Mouse (Mus musculus): ENCODE results near the gene Psd. TPM values are rescaled to one million over a fixed set of nuclear protein-coding genes. Genes with fewer than 3 reads are reported as not detected.

Gene Psd
- polyA plus RNA-seq, 1 experiment = 1.4 TPM

DNA sequence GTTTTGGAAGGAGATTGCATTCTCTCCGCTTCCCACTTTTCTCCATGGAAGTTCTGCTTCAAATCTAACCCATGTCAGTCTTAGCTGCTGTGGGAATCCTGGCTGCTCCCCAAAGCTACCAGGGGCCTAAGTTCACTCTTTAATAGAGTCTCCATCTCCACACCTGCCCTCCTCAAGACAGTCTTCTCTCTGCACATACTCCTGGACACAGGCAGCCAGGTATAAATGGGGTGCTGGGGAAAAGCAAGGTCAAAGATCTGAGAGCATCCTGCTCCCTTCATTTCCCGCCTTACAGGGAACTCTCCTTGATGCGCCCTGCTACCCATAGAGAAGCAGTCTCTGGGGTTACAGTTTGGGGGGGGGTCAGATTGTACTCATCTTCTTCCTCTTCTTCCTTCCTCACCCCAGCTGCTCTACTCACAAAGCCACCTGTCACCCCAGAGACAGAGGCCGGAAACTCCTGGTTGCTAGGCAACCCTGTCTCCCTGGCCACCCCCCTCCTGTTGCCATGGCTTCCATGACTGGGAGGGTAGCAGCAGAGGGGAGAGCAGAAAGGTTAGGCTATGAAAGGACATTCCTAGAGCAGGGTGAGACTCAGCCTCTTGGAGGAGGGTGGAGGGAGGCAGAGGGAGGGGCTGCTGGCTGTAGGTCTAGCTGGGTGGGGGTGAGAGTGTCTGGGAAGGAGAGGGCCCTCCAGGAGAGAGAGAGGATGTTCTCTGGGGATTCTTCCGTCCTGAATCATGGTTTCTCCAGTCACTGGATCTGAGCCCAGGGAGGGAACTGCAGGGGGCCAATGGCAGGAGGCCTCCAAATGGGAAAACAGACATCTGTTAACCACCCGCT, 5.6 kb downstream of the Psd start:
- Histone ChIP-seq H3K36me3 (ENCODE audit: control insufficient read depth, insufficient read depth, low read length, poor library complexity, severe bottlenecking) (no peaks in the 10 kb centered on the region), H3K4me1 (ENCODE audit: control insufficient read depth, insufficient read depth, low read length) (no peaks in the 10 kb centered on the region), H3K9ac (ENCODE audit: low read depth, poor library complexity, severe bottlenecking) (no peak overlapping the region), H3K27me3 (ENCODE audit: control insufficient read depth, insufficient read depth, low read length, poor library complexity, severe bottlenecking) (peaks cover 7% of the 10 kb centered on the region), H3K4me3 (ENCODE audit: low read depth, low read length) (no peak overlapping the region), H3K27ac (ENCODE audit: insufficient read depth, low read length) (no peak overlapping the region), H3K9me3 (replicated peaks; ENCODE audit: control insufficient read depth, insufficient read depth, low read length, poor library complexity, severe bottlenecking) (no peaks in the 10 kb centered on the region)
- TF ChIP-seq POLR2A (IDR thresholded peaks at IDR 0.05; ENCODE audit: insufficient read depth, low read length) (no peak), EP300 (IDR thresholded peaks at IDR 0.05; ENCODE audit: insufficient read depth, low read depth, low read length) (no peak), CTCF (IDR thresholded peaks at IDR 0.05; ENCODE audit: low read depth, low read length) (no peak)

- H3K9ac ChIP-seq (ENCODE audit: low read depth, poor library complexity, severe bottlenecking) = no peak overlapping the region
- H3K9me3 ChIP-seq (replicated peaks; ENCODE audit: control insufficient read depth, insufficient read depth, low read length, poor library complexity, severe bottlenecking) = no peaks in the 10 kb centered on the region
- no peak overlapping the region for H3K4me3 ChIP-seq (ENCODE audit: low read depth, low read length)
- peaks cover 9% of the 10 kb centered on the region for H3K27me3 ChIP-seq (ENCODE audit: control insufficient read depth, insufficient read depth, low read length, poor library complexity, severe bottlenecking)
- TF ChIP-seq EP300 (IDR thresholded peaks at IDR 0.05; ENCODE audit: insufficient read depth, low read depth, low read length) (no peak), CTCF (IDR thresholded peaks at IDR 0.05; ENCODE audit: low read depth, low read length) (no peak), POLR2A (IDR thresholded peaks at IDR 0.05; ENCODE audit: insufficient read depth, low read length) (no peak)
- no peaks in the 10 kb centered on the region for H3K36me3 ChIP-seq (ENCODE audit: control insufficient read depth, insufficient read depth, low read length, poor library complexity, severe bottlenecking)
- no peaks in the 10 kb centered on the region for H3K4me1 ChIP-seq (ENCODE audit: control insufficient read depth, insufficient read depth, low read length)
- H3K27ac ChIP-seq (ENCODE audit: insufficient read depth, low read length) = no peak overlapping the region
These were observed 6.7 kb downstream of the Psd start for GRCm38 (mm10) chr19:46320076-46320785.

GRCm38 (mm10) chr19:46318586-46319378, 8.2 kb downstream of the Psd start:
- H3K27ac ChIP-seq (ENCODE audit: insufficient read depth, low read length) = no peak overlapping the region
- H3K36me3 ChIP-seq (ENCODE audit: control insufficient read depth, insufficient read depth, low read length, poor library complexity, severe bottlenecking) = no peaks in the 10 kb centered on the region
- no peak overlapping the region for H3K9ac ChIP-seq (ENCODE audit: low read depth, poor library complexity, severe bottlenecking)
- TF ChIP-seq POLR2A (IDR thresholded peaks at IDR 0.05; ENCODE audit: insufficient read depth, low read length) (no peak), CTCF (IDR thresholded peaks at IDR 0.05; ENCODE audit: low read depth, low read length) (no peak), EP300 (IDR thresholded peaks at IDR 0.05; ENCODE audit: insufficient read depth, low read depth, low read length) (no peak)
- peaks cover 9% of the 10 kb centered on the region for H3K27me3 ChIP-seq (ENCODE audit: control insufficient read depth, insufficient read depth, low read length, poor library complexity, severe bottlenecking)
- H3K4me3 ChIP-seq (ENCODE audit: low read depth, low read length) = no peak overlapping the region
- H3K4me1 ChIP-seq (ENCODE audit: control insufficient read depth, insufficient read depth, low read length) = no peaks in the 10 kb centered on the region
- H3K9me3 ChIP-seq (replicated peaks; ENCODE audit: control insufficient read depth, insufficient read depth, low read length, poor library complexity, severe bottlenecking) = no peaks in the 10 kb centered on the region

DNA sequence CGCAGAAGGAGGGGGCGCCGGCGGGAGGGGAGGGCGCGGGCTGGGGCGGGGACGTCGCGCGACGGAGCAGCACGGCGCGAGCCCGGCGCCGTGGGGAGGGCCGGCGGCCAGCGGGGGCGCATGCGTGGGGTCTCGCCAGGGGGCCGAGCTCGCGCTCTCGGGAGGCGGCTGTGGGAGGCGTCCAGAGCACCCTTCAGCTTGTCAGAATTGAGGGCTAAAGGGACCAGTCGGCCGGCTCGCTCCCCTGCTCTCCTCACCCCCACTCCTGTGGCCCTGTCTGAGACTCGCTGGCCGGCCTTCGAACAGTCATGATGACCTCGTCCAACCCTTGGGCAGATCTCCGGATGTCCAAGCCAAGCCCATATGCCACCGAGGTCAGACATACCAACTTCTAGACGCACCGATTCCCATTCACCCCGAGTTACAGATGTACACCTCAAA, 8.9 kb downstream of the Psd start:
- H3K27me3 ChIP-seq (ENCODE audit: control insufficient read depth, insufficient read depth, low read length, poor library complexity, severe bottlenecking) = peaks cover 9% of the 10 kb centered on the region
- no peaks in the 10 kb centered on the region for H3K36me3 ChIP-seq (ENCODE audit: control insufficient read depth, insufficient read depth, low read length, poor library complexity, severe bottlenecking)
- TF ChIP-seq CTCF (IDR thresholded peaks at IDR 0.05; ENCODE audit: low read depth, low read length) (no peak), POLR2A (IDR thresholded peaks at IDR 0.05; ENCODE audit: insufficient read depth, low read length) (no peak), EP300 (IDR thresholded peaks at IDR 0.05; ENCODE audit: insufficient read depth, low read depth, low read length) (no peak)
- peak overlapping the region; percentile 31 for H3K4me3 ChIP-seq (ENCODE audit: low read depth, low read length)
- H3K9ac ChIP-seq (ENCODE audit: low read depth, poor library complexity, severe bottlenecking) = peak overlapping the region; percentile 30
- H3K27ac ChIP-seq (ENCODE audit: insufficient read depth, low read length) = no peak overlapping the region
- H3K9me3 ChIP-seq (replicated peaks; ENCODE audit: control insufficient read depth, insufficient read depth, low read length, poor library complexity, severe bottlenecking) = no peaks in the 10 kb centered on the region
- no peaks in the 10 kb centered on the region for H3K4me1 ChIP-seq (ENCODE audit: control insufficient read depth, insufficient read depth, low read length)

DNA sequence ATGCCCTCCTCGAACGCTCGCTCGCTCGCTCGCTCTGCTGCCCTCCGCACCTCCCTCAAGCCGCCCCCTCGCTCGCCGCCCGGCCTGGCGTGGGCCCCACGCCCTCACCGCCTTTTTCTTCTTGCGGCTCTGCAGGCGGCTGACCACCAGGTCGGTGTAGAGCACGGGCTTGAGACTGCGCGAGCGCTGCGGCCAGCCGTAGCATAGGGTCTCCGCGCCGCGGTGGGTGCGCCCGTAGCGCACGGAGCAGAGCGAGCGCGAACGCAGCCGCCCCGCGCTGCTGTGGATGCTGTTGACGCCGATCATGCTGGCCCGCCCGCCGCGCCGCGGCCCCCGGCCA, 9.4 kb downstream of the Psd start:
- Histone ChIP-seq H3K4me1 (ENCODE audit: control insufficient read depth, insufficient read depth, low read length) (no peaks in the 10 kb centered on the region), H3K9me3 (replicated peaks; ENCODE audit: control insufficient read depth, insufficient read depth, low read length, poor library complexity, severe bottlenecking) (no peaks in the 10 kb centered on the region), H3K36me3 (ENCODE audit: control insufficient read depth, insufficient read depth, low read length, poor library complexity, severe bottlenecking) (no peaks in the 10 kb centered on the region), H3K27ac (ENCODE audit: insufficient read depth, low read length) (no peak overlapping the region), H3K4me3 (ENCODE audit: low read depth, low read length) (peak overlapping the region; percentile 57), H3K27me3 (ENCODE audit: control insufficient read depth, insufficient read depth, low read length, poor library complexity, severe bottlenecking) (peaks cover 9% of the 10 kb centered on the region), H3K9ac (ENCODE audit: low read depth, poor library complexity, severe bottlenecking) (peak overlapping the region; percentile 30)
- TF ChIP-seq CTCF (IDR thresholded peaks at IDR 0.05; ENCODE audit: low read depth, low read length) = no peak
- TF ChIP-seq EP300 (IDR thresholded peaks at IDR 0.05; ENCODE audit: insufficient read depth, low read depth, low read length) = no peak
- TF ChIP-seq POLR2A (IDR thresholded peaks at IDR 0.05; ENCODE audit: insufficient read depth, low read length) = no peak
